Mouse (Mus musculus) retina, postnatal 7 days (tissue): Measurements from ENCODE around the gene Cdhr3.

Experiments
- DNase-seq: peaks from one replicate; pipeline ENCODE4 v3.0.0-alpha.2; 2012; ENCODE audit warnings: low read depth, low spot score

Cdhr3 gene

GRCm38 (mm10) chr12:33035089-33035718 is 57.5 kb downstream of the Cdhr3 start:
- no peak for DNase-seq

DNA sequence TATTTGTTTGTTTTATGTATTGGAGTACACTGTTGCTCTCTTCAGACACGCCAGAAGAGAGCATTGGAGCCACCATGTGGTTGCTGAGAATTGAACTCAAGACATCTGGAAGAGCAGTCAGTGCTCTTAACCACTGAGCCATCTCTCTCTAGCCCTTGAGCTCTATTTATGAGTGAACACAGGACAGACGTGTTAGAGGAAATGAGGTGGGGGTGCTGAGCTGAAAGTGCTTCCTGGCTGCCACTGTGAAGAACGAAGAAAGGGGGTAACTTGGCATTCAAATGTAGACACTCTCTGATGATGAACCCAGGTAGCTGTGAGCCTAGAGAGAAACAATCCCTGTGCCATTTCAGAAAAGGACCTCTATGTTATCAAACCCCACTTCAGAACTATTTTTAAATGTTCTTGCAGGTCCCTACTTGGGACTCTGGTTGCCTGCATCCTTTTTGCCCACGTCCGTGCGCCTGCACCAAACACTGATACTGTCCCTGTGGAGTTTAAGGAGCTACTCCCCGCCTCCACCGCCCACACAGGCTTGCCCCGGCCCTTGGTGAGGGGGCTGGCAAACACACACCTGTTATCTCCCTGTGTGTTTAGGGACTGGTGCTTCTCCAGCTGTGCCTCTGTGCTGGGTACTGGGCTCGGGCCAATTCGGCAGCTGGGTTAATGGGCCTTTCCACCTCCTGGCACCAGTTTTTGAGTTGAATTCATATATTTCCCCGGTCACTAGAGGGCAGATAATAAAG is 58.2 kb downstream of the Cdhr3 start:
- no peak for DNase-seq

DNA sequence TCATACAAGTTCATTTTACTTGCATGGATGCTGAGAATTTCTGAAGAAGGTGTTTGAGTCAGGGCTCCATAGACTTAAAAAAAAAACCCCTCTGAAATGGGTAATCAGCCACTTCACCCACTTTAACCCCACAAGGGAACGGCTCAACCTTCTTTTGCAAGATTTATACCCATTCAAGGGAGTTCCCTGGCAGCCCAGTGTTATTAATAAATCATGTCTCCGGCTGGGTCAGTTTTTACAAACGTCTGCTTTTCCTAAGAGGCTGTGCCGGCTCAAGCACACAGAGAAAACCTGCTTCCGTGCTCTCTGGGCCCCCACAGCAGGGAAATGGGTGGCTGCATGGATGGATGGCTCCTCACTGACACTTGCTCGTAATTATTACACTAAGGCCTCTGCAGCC is 59.5 kb downstream of the Cdhr3 start:
- DNase-seq: no peak

- DNase-seq: no peak
Measured at GRCm38 (mm10) chr12:33030589-33030988, 62.1 kb downstream of the Cdhr3 start.

- no peak for DNase-seq
Measured at GRCm38 (mm10) chr12:33030066-33030465, 62.6 kb downstream of the Cdhr3 start.

GRCm38 (mm10) chr12:33028708-33029107 is 64.0 kb downstream of the Cdhr3 start:
- DNase-seq: no peak

- DNase-seq: no peak
Measured at GRCm38 (mm10) chr12:33028109-33028691, 64.5 kb downstream of the Cdhr3 start.

DNA sequence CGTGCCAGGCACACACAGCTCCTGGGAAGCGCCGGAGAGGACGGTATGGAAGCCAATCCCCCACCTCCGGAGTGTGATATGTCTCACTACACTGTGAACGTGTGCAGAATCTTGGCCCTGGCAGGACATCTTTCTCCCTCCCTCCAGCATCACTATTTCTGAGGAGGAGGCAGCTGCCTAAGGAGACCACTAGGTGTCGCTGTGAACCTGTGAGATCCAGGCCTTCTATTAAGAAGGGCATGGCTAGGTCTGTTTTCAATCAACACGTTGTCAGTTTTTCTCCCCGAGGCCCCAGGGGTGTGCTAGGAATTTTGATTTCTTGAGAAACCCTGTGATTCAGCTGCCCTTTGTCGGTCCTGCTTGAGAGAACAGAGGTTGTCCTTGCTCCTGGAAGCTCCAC is 65.6 kb downstream of the Cdhr3 start:
- peak; percentile 81 for DNase-seq

- no peak for DNase-seq
Measured at GRCm38 (mm10) chr12:33024524-33024923, 68.2 kb downstream of the Cdhr3 start.

DNA sequence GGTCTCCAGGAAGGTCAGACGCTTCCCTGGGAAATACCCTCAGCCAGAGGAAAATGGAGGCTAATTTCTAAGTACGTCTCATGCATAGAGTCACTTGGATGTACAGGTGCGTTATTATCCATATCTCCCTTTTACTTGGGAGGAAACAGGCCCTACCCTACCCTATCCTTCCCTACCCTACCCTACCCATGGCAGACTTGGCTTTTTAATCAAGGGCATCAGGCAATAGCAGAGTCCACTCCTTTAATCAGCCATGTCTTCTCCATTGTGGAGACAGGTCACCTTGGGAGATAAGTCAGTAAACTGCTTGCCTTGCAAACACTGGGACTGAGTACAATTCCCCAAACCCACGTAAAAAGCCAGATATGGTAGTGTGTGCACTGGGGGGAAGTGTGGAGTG is 70.9 kb downstream of the Cdhr3 start:
- DNase-seq: no peak

- DNase-seq: no peak
Measured at GRCm38 (mm10) chr12:33021140-33021539, 71.5 kb downstream of the Cdhr3 start.

GRCm38 (mm10) chr12:33020011-33020410 is 72.7 kb downstream of the Cdhr3 start:
- no peak for DNase-seq

DNA sequence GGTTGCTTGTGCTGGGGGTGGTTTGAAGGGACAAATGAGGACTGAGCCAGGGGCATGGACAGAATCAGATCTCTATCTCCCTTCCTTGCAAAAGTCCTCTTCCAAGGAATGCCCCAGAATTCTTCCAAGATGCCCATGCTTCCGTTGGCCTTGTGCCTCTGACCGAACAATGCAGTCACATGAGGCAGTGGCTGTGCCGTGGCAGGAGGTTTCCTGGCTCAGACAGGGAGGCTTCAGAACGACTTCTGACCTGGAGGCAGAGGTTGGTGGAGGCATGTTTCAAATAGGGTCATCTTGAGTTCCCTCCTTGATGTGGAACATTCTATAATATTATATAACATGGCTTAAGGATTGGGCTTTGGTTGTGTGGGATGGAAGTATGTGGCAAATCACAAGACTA is 74.1 kb downstream of the Cdhr3 start:
- DNase-seq: no peak

- DNase-seq: no peak
Measured at GRCm38 (mm10) chr12:33016824-33017705, 75.6 kb downstream of the Cdhr3 start.

GRCm38 (mm10) chr12:33015103-33015502 is 77.6 kb downstream of the Cdhr3 start:
- DNase-seq: no peak

GRCm38 (mm10) chr12:33014050-33014796 is 78.5 kb downstream of the Cdhr3 start:
- DNase-seq: no peak

DNA sequence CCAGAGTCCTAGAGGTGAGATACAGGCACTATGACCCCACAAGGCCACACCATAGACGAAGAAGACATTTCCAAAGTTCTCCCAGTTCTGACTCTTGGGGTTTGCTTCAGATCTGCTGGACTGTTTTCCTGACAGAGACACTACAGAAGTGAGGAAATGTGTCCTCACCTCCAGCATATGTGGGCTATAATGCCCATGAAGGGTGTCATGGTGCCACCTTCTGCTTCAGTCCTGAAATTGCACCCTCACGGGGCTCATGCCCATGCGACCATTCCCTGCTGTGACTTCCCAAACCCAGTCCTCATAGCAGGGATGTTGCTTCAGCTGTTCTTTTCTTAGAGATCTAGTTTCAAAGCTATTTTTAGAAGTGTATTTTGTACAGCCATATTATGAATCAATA is 82.6 kb downstream of the Cdhr3 start:
- peak; percentile 17 for DNase-seq

- no peak for DNase-seq
Measured at GRCm38 (mm10) chr12:33009206-33009966, 83.3 kb downstream of the Cdhr3 start.

DNA sequence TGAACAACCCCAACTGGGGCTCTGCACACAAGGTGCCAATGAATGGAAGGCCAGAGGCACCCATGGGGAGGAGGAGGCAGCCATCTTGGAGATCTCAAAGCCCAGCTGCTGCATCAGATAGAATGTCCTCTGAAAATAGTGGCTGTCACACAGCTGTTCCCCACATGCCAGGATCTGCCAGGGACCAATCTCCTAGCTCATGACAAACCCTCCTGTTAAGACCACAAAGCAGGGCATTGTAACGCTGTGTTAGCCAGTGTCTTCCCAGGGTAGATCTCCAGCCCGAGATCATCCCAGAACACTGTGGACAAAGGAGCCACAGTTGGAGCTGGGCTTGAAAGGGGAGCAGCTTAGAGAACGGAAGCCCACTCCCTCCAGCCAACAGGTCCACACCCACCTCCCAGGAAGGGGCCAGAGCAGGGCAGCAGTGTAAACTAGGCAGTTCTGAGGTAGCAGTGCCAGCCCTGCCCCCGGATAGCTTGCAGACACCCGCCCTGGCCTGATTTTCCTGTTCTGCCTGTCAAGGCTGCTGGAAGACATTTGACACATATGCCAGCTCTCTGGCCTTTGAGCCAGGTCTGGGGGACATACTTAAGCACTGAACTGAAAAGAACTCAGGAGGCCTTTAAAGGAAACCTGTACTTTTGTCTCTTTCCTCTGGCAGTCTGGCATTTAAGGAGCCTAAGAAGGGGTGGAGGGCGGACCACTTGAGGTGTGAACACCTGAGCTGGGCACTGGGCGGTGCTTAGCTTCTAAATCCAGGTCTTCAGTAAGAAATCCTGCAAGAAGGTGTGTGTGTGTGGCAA is 84.2 kb downstream of the Cdhr3 start:
- no peak for DNase-seq

- DNase-seq: no peak
Measured at GRCm38 (mm10) chr12:33007176-33007575, 85.5 kb downstream of the Cdhr3 start.
